Mouse (Mus musculus) neural tube, embryonic 12.5 days (tissue): ENCODE data around the gene Ric3. TPM values are rescaled to one million over a fixed set of nuclear protein-coding genes. Genes with fewer than 3 reads are reported as not detected.
"Not testable (repeated sequence)": the region's sequence is repeated elsewhere in the genome, so short reads cannot be mapped to it uniquely, and the experiment has no call there.

Experiments used
- ATAC-seq: fragments of 200-750 bp; cut with Nextera tagmentation; 2 replicates; pipeline ENCODE4 v1.8.0; 2017; ENCODE audit warnings: low read depth, mild to moderate bottlenecking, moderate TSS enrichment, moderate library complexity; ENCODE audit not compliant: low FRiP score
- H3K27ac ChIP-seq: fragments of 300-500 bp; sonication (generic); 2 replicates; pipeline ENCODE4 v1.5.1; 2016
- H3K27me3 ChIP-seq: fragments of 300-500 bp; sonication (generic); replicated peaks from 2 replicates; pipeline ENCODE4 v1.6.1; 2016; ENCODE audit warnings: mild to moderate bottlenecking
- H3K36me3 ChIP-seq: fragments of 300-500 bp; sonication (generic); 2 replicates; pipeline ENCODE4 v1.6.1; 2016; ENCODE audit warnings: mild to moderate bottlenecking
- H3K4me1 ChIP-seq: fragments of 300-500 bp; sonication (generic); 2 replicates; pipeline ENCODE4 v1.6.1; 2016
- H3K4me2 ChIP-seq: fragments of 300-500 bp; sonication (generic); replicated peaks from 2 replicates; pipeline ENCODE4 v1.6.1; 2016; ENCODE audit warnings: mild to moderate bottlenecking
- H3K4me3 ChIP-seq: fragments of 300-500 bp; sonication (generic); 2 replicates; pipeline ENCODE4 v1.5.1; 2016
- H3K9ac ChIP-seq: fragments of 300-500 bp; sonication (generic); 2 replicates; pipeline ENCODE4 v1.6.1; 2016; ENCODE audit warnings: mild to moderate bottlenecking
- H3K9me3 ChIP-seq: fragments of 300-500 bp; sonication (generic); 2 replicates; pipeline ENCODE4 v1.6.1; 2016; ENCODE audit warnings: mild to moderate bottlenecking
- WGBS: fragments of 180-500 bp; shearing (Covaris S2); methylation state at CpG from one replicate; pipeline ENCODE4 v1.1.7; 2016; 5-methylcytosine and 5-hydroxymethylcytosine counted together
- polyA plus RNA-seq: library from polyadenylated mRNA; unstranded; fragments of >200 nt; fragmentation: Nextera tagmentation; extraction: Ambion mirVana; gene quantifications from 2 replicates; pipeline ENCODE4 v1.2.1, GENCODE M21; 2016

Ric3 gene
- polyA plus RNA-seq: 21.2 and 24.1 TPM in 2 replicates

- Histone ChIP-seq H3K9me3 (no peaks in the 10 kb centered on the region), H3K9ac (peak within 1 kb of the TSS; percentile 82), H3K36me3 (no peaks in the 10 kb centered on the region), H3K4me1 (peaks cover 6% of the 10 kb centered on the region), H3K4me2 (peak within 1 kb of the TSS; percentile 71), H3K27me3 (0 out of 2 replicates have a peak, but pooled peaks cover 4% of the 10 kb centered on the region), H3K27ac (no peak within 1 kb of the TSS), H3K4me3 (peak within 1 kb of the TSS; percentile 80)
- WGBS: 5% methylated on average over 50 of the region's 50 CpGs
- peak; percentile 93 for ATAC-seq
Observed at GRCm38 (mm10) chr7:109083113-109083812, at the start of gene Ric3. TSS of gene Ric3 (minus strand) at chr7:109083331.

DNA sequence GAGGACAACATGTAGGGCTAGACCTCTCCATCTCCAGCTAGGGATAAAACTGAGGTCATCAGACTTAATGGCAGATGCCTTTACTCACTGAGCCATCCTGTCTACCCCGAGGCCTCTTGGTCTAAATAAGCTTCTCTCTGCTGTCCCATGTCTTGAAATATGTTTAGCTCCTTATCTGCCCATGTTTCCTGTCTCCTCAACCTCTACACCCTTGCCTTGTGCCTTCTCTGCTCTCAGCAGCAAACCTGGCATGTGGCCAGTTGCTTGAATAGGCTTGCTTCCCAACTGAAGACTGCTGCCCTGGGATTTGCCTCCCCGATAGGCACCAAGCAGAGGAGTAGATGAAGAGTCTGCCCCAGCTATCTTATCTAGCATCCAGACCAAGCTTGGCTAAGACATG lies 48.4 kb upstream of the Ric3 start:
- no peak for ATAC-seq
- Histone ChIP-seq H3K9me3 (no peaks in the 10 kb centered on the region), H3K4me3 (no peak overlapping the region), H3K4me1 (no peaks in the 10 kb centered on the region), H3K4me2 (no peak overlapping the region), H3K27me3 (no peaks in the 10 kb centered on the region), H3K27ac (no peak overlapping the region), H3K9ac (no peak overlapping the region), H3K36me3 (no peaks in the 10 kb centered on the region)
- WGBS: 78% methylated on average over 2 of the region's 2 CpGs

DNA sequence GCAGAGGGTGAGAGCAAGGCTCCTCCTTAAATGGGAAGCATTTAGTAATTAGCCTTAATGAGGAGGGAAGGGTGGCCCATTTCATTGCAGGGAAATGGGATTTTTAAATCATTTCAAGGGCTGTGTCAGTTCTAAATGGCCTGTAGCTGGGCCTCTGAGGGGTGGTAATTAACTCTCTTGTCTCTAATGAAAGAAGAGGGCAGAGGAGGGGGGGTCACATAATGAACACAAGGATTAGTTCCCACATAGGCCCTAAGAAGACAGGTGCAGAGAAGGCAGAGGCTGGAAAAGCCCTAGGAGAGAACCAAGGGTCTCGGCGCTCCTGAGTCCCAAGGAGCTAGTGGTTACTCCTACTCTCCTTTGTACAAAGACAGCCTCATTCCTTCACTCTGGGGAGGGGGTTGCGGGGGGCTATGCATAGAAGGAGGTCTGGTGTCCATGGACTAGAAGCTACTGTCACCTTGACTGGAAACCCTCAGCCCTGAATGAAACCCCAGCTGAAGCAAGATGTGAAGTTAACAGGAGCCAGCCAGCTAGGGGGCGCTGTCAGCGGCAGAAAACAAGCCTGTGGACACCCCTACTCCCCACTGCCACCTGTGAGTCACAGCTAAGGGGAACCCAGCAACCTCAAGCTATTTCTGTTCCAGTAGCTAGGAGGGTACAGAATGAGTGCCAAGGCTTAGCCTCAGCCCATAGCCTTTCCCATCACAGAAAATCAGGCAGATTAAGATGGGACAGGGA lies 47.0 kb upstream of the Ric3 start:
- Histone ChIP-seq H3K4me1 (no peaks in the 10 kb centered on the region), H3K9ac (no peak overlapping the region), H3K36me3 (no peaks in the 10 kb centered on the region), H3K27me3 (no peaks in the 10 kb centered on the region), H3K4me3 (no peak overlapping the region), H3K9me3 (no peaks in the 10 kb centered on the region), H3K27ac (no peak overlapping the region), H3K4me2 (no peak overlapping the region)
- peak; percentile 44; the same call in 1 of the 2 replicates for ATAC-seq
- 78% methylated on average over 5 of the region's 5 CpGs for WGBS

DNA sequence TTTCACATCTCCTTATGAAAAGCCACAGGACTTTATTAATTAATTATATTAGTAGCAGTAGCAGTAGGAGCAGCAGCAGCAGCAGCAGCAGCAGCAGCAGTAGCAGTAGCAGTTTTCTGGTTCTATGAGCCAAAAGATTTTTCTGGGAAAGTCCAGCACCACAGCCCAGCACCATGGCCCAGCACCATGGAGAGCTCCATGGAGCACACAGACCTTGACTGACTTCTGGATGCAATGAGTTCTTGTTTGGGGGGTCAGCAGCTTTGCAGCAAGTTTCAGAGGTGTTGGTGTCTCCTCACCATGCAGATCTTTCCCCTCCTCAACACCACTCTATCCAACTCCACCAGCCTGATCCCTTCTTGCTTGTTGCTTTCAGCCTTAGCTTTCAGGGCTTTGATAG lies 46.3 kb upstream of the Ric3 start:
- Histone ChIP-seq H3K4me3 (no peak overlapping the region), H3K27ac (no peak overlapping the region), H3K4me2 (no peak overlapping the region), H3K4me1 (no peaks in the 10 kb centered on the region), H3K36me3 (no peaks in the 10 kb centered on the region), H3K9ac (no peak overlapping the region), H3K27me3 (no peaks in the 10 kb centered on the region), H3K9me3 (no peaks in the 10 kb centered on the region)
- no peak for ATAC-seq

DNA sequence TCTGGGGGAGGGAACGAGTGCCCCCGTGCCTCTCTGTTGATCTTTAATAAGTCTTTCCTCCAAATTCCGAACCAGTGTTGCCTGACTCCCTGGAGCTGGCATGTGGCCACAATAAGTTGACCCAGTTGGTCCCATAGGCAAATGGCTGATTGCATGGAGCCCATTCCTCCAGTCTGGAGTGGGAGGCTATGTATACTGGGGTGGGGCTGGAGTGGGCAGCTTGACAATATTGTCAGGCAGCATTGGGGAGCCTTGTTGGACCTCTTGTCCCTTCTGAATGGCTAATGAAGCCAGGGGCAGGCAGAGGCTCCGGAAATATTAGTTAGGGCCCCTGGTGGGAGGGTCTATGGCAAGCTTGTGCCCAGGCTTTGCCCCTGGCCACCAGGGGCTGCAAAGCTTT lies 32.8 kb upstream of the Ric3 start:
- Histone ChIP-seq H3K4me3 (no peak overlapping the region), H3K9me3 (no peaks in the 10 kb centered on the region), H3K27me3 (no peaks in the 10 kb centered on the region), H3K27ac (no peak overlapping the region), H3K4me1 (peaks cover 8% of the 10 kb centered on the region), H3K36me3 (no peaks in the 10 kb centered on the region), H3K9ac (no peak overlapping the region), H3K4me2 (no peak overlapping the region)
- ATAC-seq: peak; percentile 57
- WGBS: 53% methylated on average over 4 of the region's 4 CpGs

DNA sequence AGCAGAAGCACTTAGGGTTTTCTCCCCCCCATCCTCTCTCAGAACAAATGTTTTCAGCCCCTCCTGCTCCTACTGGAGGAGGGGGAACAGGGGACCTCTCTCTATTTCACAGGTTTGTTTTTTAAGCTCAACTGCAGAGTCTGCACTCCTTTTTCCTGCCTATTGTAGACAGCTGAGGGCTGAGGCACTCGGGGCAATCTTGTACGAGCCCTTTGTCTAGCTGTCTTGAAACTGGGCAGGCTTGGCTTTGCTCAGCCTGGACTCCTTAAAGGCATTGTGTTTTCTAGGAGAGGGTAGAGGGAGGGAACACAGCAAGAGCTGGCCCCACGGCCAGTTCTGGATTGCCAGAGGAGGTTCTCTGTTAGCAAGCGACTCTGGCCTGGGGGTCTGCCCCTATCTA lies 32.4 kb upstream of the Ric3 start:
- H3K27me3 ChIP-seq, H3K9me3 ChIP-seq, H3K4me2 ChIP-seq, H3K4me1 ChIP-seq, H3K36me3 ChIP-seq, H3K9ac ChIP-seq, H3K4me3 ChIP-seq, H3K27ac ChIP-seq: not testable (repeated sequence)
- 31% methylated on average over 1 of the region's 4 CpGs for WGBS
- ATAC-seq: peak; percentile 83

GRCm38 (mm10) chr7:109114950-109115349 lies 31.8 kb upstream of the Ric3 start:
- Histone ChIP-seq H3K4me2 (no peak overlapping the region), H3K4me1 (peaks cover 8% of the 10 kb centered on the region)

DNA sequence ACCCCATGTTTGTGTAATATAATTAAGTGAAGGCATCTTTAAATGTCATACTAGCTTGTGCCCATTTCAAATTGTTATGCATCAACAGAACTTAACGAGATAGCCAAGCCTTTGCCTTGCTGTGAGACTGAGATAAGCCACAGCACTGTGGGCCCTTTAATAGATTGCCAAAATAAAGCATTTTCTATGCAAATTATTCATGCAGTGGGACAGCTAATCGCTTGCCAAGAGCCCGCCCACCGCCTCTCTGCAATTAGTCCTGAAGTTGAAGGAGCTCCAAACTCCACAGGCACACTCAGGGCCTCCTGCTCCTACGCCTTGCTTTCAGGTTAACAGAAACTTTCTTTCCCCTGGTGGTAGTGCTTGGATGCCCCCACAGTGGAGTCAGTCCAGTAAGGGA lies 27.9 kb upstream of the Ric3 start:
- Histone ChIP-seq H3K4me3 (no peak overlapping the region), H3K27ac (no peak overlapping the region), H3K4me1 (peaks cover 3% of the 10 kb centered on the region), H3K4me2 (no peak overlapping the region), H3K36me3 (no peaks in the 10 kb centered on the region), H3K9me3 (no peaks in the 10 kb centered on the region), H3K9ac (no peak overlapping the region), H3K27me3 (no peaks in the 10 kb centered on the region)
- ATAC-seq: no peak
- 78% methylated on average over 5 of the region's 5 CpGs for WGBS

More at GRCm38 (mm10) chr7:109114950-109115349, 31.8 kb upstream of the Ric3 start:
- H3K4me3 ChIP-seq: no peak overlapping the region
- no peak overlapping the region for H3K27ac ChIP-seq
- H3K9ac ChIP-seq: no peak overlapping the region
- no peaks in the 10 kb centered on the region for H3K36me3 ChIP-seq
- no peaks in the 10 kb centered on the region for H3K27me3 ChIP-seq
- WGBS: 13% methylated on average over 10 of the region's 10 CpGs
- no peaks in the 10 kb centered on the region for H3K9me3 ChIP-seq
- peak; percentile 67 for ATAC-seq

DNA sequence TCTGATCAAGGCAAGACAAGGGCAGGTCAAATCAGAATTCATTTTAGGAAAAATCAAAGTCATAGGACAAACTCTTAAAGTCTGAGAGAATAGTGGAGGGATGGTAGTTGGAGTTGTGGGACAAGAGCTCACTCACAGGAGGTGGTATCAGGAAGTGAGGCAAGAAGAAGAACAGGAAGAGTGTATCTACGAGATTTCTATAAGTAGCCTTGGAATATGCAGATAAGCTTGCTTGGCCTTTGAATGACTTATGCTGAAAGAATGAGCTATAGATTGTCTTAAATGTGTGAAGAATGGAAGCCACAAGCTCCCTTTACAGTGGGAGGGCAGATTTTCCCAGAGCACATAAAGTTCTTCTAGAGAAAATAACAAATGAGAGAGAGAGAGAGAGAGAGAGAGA lies 21.8 kb upstream of the Ric3 start:
- no peaks in the 10 kb centered on the region for H3K9me3 ChIP-seq
- no peaks in the 10 kb centered on the region for H3K36me3 ChIP-seq
- WGBS: 69% methylated on average over 1 of the region's 1 CpGs

DNA sequence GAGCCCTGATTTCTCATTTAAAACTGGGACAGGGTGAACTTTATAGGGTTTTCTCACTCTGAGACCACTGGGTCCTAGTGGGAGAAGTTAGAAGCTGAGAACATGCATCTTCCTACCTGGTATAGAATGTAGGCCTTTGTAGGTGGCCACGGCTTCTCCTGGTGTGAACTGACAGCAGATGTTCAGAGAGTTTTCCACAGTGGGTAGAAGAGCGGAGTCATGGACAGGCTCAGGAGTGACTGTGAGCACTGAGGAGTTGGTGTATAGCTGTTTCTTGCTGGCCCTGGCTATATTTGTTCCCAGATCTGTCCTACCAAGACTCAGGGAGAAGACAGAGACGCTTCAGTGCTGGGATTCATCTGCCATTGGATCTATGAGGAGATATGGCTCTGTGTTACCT lies 18.0 kb upstream of the Ric3 start:
- no peak overlapping the region for H3K27ac ChIP-seq
- no peak overlapping the region for H3K9ac ChIP-seq
- WGBS: 85% methylated on average over 3 of the region's 3 CpGs
- H3K27me3 ChIP-seq: no peaks in the 10 kb centered on the region
- no peak for ATAC-seq
- no peaks in the 10 kb centered on the region for H3K36me3 ChIP-seq
- no peak overlapping the region for H3K4me2 ChIP-seq
- H3K4me1 ChIP-seq: no peaks in the 10 kb centered on the region
- H3K9me3 ChIP-seq: no peaks in the 10 kb centered on the region
- no peak overlapping the region for H3K4me3 ChIP-seq

More for the DNA sequence above, 21.8 kb upstream of the Ric3 start:
- H3K9ac ChIP-seq: no peak overlapping the region
- ATAC-seq: no peak
- no peak overlapping the region for H3K27ac ChIP-seq
- no peak overlapping the region for H3K4me3 ChIP-seq
- no peak overlapping the region for H3K4me2 ChIP-seq
- H3K4me1 ChIP-seq: no peaks in the 10 kb centered on the region
- H3K27me3 ChIP-seq: no peaks in the 10 kb centered on the region

GRCm38 (mm10) chr7:109098145-109099018 lies 15.3 kb upstream of the Ric3 start:
- ATAC-seq: peak; percentile 48; the same call in 1 of the 2 replicates
- 28% methylated on average over 6 of the region's 6 CpGs for whole genome bisulfite sequencing

DNA sequence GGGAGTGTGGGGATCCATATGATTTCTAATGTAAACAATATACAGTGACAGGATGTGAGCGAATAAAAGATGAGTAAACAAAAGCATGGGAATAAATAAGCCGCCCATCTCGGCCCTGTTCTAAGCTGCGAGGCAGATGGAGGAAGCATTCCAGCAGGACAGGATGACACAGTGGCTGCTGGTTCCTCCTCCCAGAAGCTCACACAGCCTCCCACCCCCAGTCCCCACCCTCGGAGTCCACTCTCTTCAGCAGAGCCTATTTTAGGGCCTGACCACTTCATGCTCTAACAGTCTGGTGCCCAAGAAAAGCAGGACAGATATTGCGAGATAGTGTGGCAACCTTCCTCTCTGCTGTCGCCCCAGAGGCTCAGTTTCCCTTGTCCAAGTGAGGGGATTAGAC lies 14.1 kb upstream of the Ric3 start:
- no peak for ATAC-seq
- 82% methylated on average over 7 of the region's 7 CpGs for WGBS
- H3K9ac ChIP-seq: no peak overlapping the region
- H3K4me2 ChIP-seq: no peak overlapping the region
- no peaks in the 10 kb centered on the region for H3K9me3 ChIP-seq
- H3K36me3 ChIP-seq: no peaks in the 10 kb centered on the region
- no peaks in the 10 kb centered on the region for H3K27me3 ChIP-seq
- no peak overlapping the region for H3K27ac ChIP-seq
- no peak overlapping the region for H3K4me3 ChIP-seq
- no peaks in the 10 kb centered on the region for H3K4me1 ChIP-seq

More at GRCm38 (mm10) chr7:109098145-109099018, 15.3 kb upstream of the Ric3 start:
- H3K4me3 ChIP-seq: no peak overlapping the region
- no peaks in the 10 kb centered on the region for H3K36me3 ChIP-seq
- H3K4me1 ChIP-seq: no peaks in the 10 kb centered on the region
- no peak overlapping the region for H3K9ac ChIP-seq
- no peak overlapping the region for H3K27ac ChIP-seq
- no peaks in the 10 kb centered on the region for H3K9me3 ChIP-seq
- no peaks in the 10 kb centered on the region for H3K27me3 ChIP-seq
- no peak overlapping the region for H3K4me2 ChIP-seq
